Mouse (Mus musculus) midbrain, embryonic 12.5 days (tissue): ENCODE results near the gene Elk3. TPM values are rescaled to one million over a fixed set of nuclear protein-coding genes. Genes with fewer than 3 reads are reported as not detected.

Experiments used
- ATAC-seq: fragments of 200-750 bp; cut with Nextera tagmentation; 2 replicates; pipeline ENCODE4 v1.8.0; 2017; ENCODE audit warnings: low read depth, moderate TSS enrichment, moderate library complexity; ENCODE audit not compliant: low FRiP score
- H3K27ac ChIP-seq: fragments of 300-500 bp; sonication (generic); replicated peaks from 2 replicates; pipeline ENCODE4 v1.5.1; 2016; ENCODE audit warnings: mild to moderate bottlenecking
- H3K27me3 ChIP-seq: fragments of 300-500 bp; sonication (generic); 2 replicates; pipeline ENCODE4 v1.6.1; 2016; ENCODE audit warnings: mild to moderate bottlenecking
- H3K36me3 ChIP-seq: fragments of 300-500 bp; sonication (generic); 2 replicates; pipeline ENCODE4 v1.6.1; 2016
- H3K4me1 ChIP-seq: fragments of 300-500 bp; sonication (generic); 2 replicates; pipeline ENCODE4 v1.6.1; 2016
- H3K4me2 ChIP-seq: fragments of 300-500 bp; sonication (generic); replicated peaks from 2 replicates; pipeline ENCODE4 v1.6.1; 2016; ENCODE audit warnings: mild to moderate bottlenecking, moderate library complexity
- H3K4me3 ChIP-seq: fragments of 300-500 bp; sonication (generic); 2 replicates; pipeline ENCODE4 v1.5.1; 2016; ENCODE audit warnings: mild to moderate bottlenecking
- H3K9ac ChIP-seq: fragments of 300-500 bp; sonication (generic); replicated peaks from 2 replicates; pipeline ENCODE4 v1.6.1; 2016; ENCODE audit warnings: mild to moderate bottlenecking, moderate library complexity
- H3K9me3 ChIP-seq: fragments of 300-500 bp; sonication (generic); 2 replicates; pipeline ENCODE4 v1.6.1; 2016; ENCODE audit warnings: mild to moderate bottlenecking
- WGBS: fragments of 180-500 bp; shearing (Covaris S2); methylation state at CpG from one replicate; pipeline ENCODE4 v1.1.7; 2016; 5-methylcytosine and 5-hydroxymethylcytosine counted together
- polyA plus RNA-seq: library from polyadenylated mRNA; unstranded; fragments of >200 nt; fragmentation: Nextera tagmentation; extraction: Ambion mirVana; gene quantifications from 2 replicates; pipeline ENCODE4 v1.2.1, GENCODE M21; 2016

The Elk3 gene
- polyA plus RNA-seq, 1 experiment from 2014 or later, result 11.3 TPM

DNA sequence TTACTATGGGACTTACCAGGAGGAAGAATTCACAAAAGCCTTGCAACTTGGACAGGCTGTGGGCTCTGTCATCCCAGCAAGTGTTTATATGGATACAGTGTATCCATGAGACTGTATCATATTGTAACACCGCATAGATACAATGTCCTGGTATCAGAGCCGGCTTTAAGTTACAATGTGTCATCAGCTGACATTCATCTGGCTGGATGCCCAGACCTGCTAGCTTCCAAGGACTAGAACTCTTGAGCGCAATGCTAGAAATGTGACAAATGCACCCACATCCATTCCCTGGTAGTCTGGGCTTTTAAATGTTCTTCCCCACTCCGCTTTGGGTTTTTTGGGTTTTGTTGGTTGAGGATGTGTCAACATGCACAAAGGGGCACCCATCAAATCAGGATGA, 22.6 kb downstream of the Elk3 start:
- WGBS, result 86% methylated on average over 4 of the region's 4 CpGs
- Histone ChIP-seq H3K4me2 (no peak overlapping the region), H3K9me3 (no peaks in the 10 kb centered on the region), H3K9ac (no peak overlapping the region), H3K4me1 (peaks cover 4% of the 10 kb centered on the region), H3K36me3 (no peaks in the 10 kb centered on the region), H3K4me3 (no peak overlapping the region), H3K27ac (no peak overlapping the region), H3K27me3 (no peaks in the 10 kb centered on the region)
- no peak for ATAC-seq

GRCm38 (mm10) chr10:93287551-93288145, 23.3 kb downstream of the Elk3 start:
- Histone ChIP-seq H3K9me3 (no peaks in the 10 kb centered on the region), H3K36me3 (no peaks in the 10 kb centered on the region), H3K4me2 (no peak overlapping the region), H3K9ac (no peak overlapping the region), H3K27ac (no peak overlapping the region), H3K4me1 (peaks cover 4% of the 10 kb centered on the region), H3K27me3 (no peaks in the 10 kb centered on the region), H3K4me3 (no peak overlapping the region)
- WGBS, result 91% methylated on average over 8 of the region's 8 CpGs
- no peak for ATAC-seq

GRCm38 (mm10) chr10:93285489-93285888, 25.4 kb downstream of the Elk3 start:
- Histone ChIP-seq H3K4me3 (no peak overlapping the region), H3K27ac (no peak overlapping the region), H3K9ac (no peak overlapping the region), H3K4me1 (peaks cover 4% of the 10 kb centered on the region; the same call in 1 of the 2 replicates), H3K27me3 (no peaks in the 10 kb centered on the region), H3K36me3 (no peaks in the 10 kb centered on the region), H3K9me3 (no peaks in the 10 kb centered on the region), H3K4me2 (no peak overlapping the region)
- WGBS, result 84% methylated on average over 5 of the region's 5 CpGs
- ATAC-seq, result no peak

DNA sequence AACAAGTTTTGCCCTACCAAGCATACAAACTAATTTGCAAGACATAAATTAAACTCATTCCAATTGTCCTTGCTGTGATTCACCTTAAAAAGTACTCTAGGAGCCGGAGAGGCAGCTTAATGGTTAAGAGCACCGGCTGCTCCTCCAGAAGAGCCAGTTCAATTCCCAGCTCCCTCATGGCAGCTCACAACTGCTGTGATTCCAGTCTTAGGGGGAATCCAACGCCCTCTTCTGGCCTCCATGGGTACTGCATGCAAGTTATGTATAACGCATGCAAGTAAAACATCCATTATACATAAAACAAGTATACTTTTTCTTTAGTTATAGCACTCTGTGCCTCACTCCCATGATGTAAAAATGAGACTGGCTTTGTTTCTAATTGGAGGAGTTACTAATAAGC, 27.7 kb downstream of the Elk3 start:
- Histone ChIP-seq H3K9ac (no peak overlapping the region), H3K27ac (no peak overlapping the region), H3K4me2 (no peak overlapping the region), H3K36me3 (no peaks in the 10 kb centered on the region), H3K4me3 (no peak overlapping the region), H3K9me3 (no peaks in the 10 kb centered on the region), H3K27me3 (no peaks in the 10 kb centered on the region), H3K4me1 (peaks cover 4% of the 10 kb centered on the region; the same call in 1 of the 2 replicates)
- no peak for ATAC-seq
- WGBS, result 72% methylated on average over 4 of the region's 4 CpGs

- Histone ChIP-seq H3K4me2 (no peak overlapping the region), H3K27me3 (no peaks in the 10 kb centered on the region), H3K9ac (no peak overlapping the region), H3K27ac (no peak overlapping the region; the same call in 1 of the 2 replicates), H3K9me3 (no peaks in the 10 kb centered on the region), H3K36me3 (no peaks in the 10 kb centered on the region), H3K4me3 (no peak overlapping the region), H3K4me1 (peaks cover 4% of the 10 kb centered on the region; the same call in 1 of the 2 replicates)
- 48% methylated on average over 12 of the region's 12 CpGs for WGBS
- ATAC-seq, result 0 out of 2 replicates have a peak, but pooled peaks have one; percentile 23
These were observed 28.4 kb downstream of the Elk3 start for GRCm38 (mm10) chr10:93282526-93282964.

GRCm38 (mm10) chr10:93281092-93281491, 29.8 kb downstream of the Elk3 start:
- Histone ChIP-seq H3K4me3 (no peak overlapping the region), H3K4me2 (no peak overlapping the region), H3K9ac (no peak overlapping the region), H3K36me3 (no peaks in the 10 kb centered on the region), H3K27ac (no peak overlapping the region), H3K27me3 (peaks cover 4% of the 10 kb centered on the region; the same call in 1 of the 2 replicates), H3K9me3 (no peaks in the 10 kb centered on the region), H3K4me1 (peaks cover 18% of the 10 kb centered on the region)
- ATAC-seq, result no peak
- 72% methylated on average over 7 of the region's 7 CpGs for WGBS

DNA sequence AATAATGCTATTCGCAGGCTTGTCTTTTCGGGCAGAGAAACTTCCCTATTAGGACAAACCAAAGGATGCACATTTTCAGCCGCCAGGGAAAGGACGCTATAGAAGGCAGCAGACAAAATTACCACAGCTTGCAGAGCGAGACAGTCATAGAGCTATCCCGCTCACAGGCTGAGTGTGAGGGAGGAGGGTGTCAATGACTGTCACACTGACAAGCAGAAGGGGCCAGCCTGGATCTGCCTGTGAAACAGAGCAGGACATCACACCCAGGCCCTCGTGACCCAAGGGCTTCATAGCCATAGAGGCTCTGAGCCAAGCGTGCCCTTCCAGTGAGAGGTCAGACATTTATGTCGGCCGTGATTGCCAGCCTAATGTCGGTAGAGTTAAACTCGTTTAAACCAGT, 30.3 kb downstream of the Elk3 start:
- ATAC-seq, result no peak
- Histone ChIP-seq H3K27me3 (peaks cover 4% of the 10 kb centered on the region; the same call in 1 of the 2 replicates), H3K9ac (no peak overlapping the region), H3K4me3 (no peak overlapping the region), H3K9me3 (no peaks in the 10 kb centered on the region), H3K27ac (no peak overlapping the region), H3K4me2 (no peak overlapping the region), H3K36me3 (no peaks in the 10 kb centered on the region), H3K4me1 (peaks cover 23% of the 10 kb centered on the region)
- WGBS, result 83% methylated on average over 12 of the region's 12 CpGs

- H3K27ac ChIP-seq, result no peak overlapping the region
- no peak overlapping the region for H3K4me3 ChIP-seq
- no peak overlapping the region for H3K4me2 ChIP-seq
- 92% methylated on average over 9 of the region's 9 CpGs for WGBS
- no peaks in the 10 kb centered on the region for H3K9me3 ChIP-seq
- H3K36me3 ChIP-seq, result no peaks in the 10 kb centered on the region
- no peak overlapping the region for H3K9ac ChIP-seq
- H3K27me3 ChIP-seq, result peaks cover 4% of the 10 kb centered on the region; the same call in 1 of the 2 replicates
- H3K4me1 ChIP-seq, result peaks cover 32% of the 10 kb centered on the region
- no peak for ATAC-seq
These were observed 31.9 kb downstream of the Elk3 start for GRCm38 (mm10) chr10:93279062-93279461.

GRCm38 (mm10) chr10:93278361-93278760, 32.6 kb downstream of the Elk3 start:
- 78% methylated on average over 8 of the region's 8 CpGs for WGBS
- H3K4me1 ChIP-seq, result peaks cover 32% of the 10 kb centered on the region
- no peak overlapping the region for H3K4me2 ChIP-seq
- H3K36me3 ChIP-seq, result no peaks in the 10 kb centered on the region
- no peaks in the 10 kb centered on the region for H3K9me3 ChIP-seq
- H3K27me3 ChIP-seq, result peaks cover 4% of the 10 kb centered on the region; the same call in 1 of the 2 replicates
- no peak overlapping the region for H3K27ac ChIP-seq
- H3K4me3 ChIP-seq, result no peak overlapping the region
- H3K9ac ChIP-seq, result no peak overlapping the region
- ATAC-seq, result no peak

- peaks cover 4% of the 10 kb centered on the region; the same call in 1 of the 2 replicates for H3K27me3 ChIP-seq
- 57% methylated on average over 9 of the region's 9 CpGs for WGBS
- peak overlapping the region; percentile 60 for H3K27ac ChIP-seq
- H3K9ac ChIP-seq, result peak overlapping the region; percentile 34; the same call in 1 of the 2 replicates
- H3K36me3 ChIP-seq, result no peaks in the 10 kb centered on the region
- H3K4me2 ChIP-seq, result peak overlapping the region; percentile 55
- peak overlapping the region; percentile 37 for H3K4me3 ChIP-seq
- H3K4me1 ChIP-seq, result peaks cover 28% of the 10 kb centered on the region
- ATAC-seq, result no peak
- no peaks in the 10 kb centered on the region for H3K9me3 ChIP-seq
These were observed 34.1 kb downstream of the Elk3 start for GRCm38 (mm10) chr10:93276857-93277256.

- no peaks in the 10 kb centered on the region for H3K36me3 ChIP-seq
- H3K27ac ChIP-seq, result peak overlapping the region; percentile 60
- 2% methylated on average over 16 of the region's 16 CpGs for WGBS
- ATAC-seq, result peak; percentile 63
- H3K9me3 ChIP-seq, result no peaks in the 10 kb centered on the region
- peak overlapping the region; percentile 37 for H3K4me3 ChIP-seq
- peak overlapping the region; percentile 55 for H3K4me2 ChIP-seq
- H3K4me1 ChIP-seq, result peaks cover 28% of the 10 kb centered on the region
- H3K27me3 ChIP-seq, result peaks cover 4% of the 10 kb centered on the region; the same call in 1 of the 2 replicates
- H3K9ac ChIP-seq, result peak overlapping the region; percentile 34
These were observed 34.6 kb downstream of the Elk3 start for GRCm38 (mm10) chr10:93276349-93276763.

DNA sequence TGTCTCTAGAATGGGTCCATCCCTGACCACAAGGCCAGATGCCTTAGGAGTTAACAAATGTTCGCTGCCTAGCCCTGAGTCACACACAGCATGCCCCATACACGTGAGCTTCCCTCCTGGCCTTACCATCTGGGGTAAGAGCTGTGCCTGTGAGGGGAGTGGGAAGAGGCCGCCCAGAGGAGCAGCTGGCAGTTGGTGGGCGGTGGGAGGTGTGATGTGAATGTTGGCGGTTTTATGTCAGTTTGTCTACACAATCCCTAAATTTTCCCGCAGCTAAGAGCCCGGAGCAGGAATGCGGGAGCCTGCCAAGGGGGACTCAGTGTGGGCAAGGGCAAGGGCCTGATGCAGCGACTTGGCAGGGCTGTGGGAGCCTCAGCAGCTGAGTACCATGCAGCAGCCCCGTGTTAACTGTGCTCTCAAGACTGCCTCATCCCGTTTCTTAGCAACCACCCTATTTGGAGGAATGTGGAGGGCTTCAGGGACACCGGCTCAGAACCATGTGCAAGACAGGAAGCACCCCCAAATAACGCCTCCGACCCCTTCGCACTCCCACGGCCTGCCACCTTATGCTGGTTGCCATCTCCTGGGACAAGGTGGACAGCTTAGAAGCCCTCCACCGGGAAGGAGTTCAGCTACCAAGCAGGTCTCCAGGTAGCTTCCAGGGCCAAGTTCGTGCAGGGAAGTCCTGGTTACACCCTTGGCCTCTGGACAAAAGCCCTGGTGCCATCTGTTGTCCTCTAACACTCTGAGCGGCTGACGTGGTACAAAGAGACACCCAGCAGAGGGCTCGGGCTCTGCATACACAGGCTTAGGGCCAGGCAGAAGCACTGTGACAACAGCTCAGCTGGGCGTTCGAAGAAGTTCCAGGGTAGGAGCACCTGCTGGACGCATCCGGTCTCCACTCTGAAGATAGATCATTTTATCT, 35.5 kb downstream of the Elk3 start:
- peak; percentile 75 for ATAC-seq
- Histone ChIP-seq H3K4me2 (peak overlapping the region; percentile 55), H3K4me3 (peak overlapping the region; percentile 37; the same call in 1 of the 2 replicates), H3K27me3 (peaks cover 4% of the 10 kb centered on the region; the same call in 1 of the 2 replicates), H3K9me3 (no peaks in the 10 kb centered on the region), H3K9ac (no peak overlapping the region), H3K36me3 (no peaks in the 10 kb centered on the region), H3K27ac (peak overlapping the region; percentile 60), H3K4me1 (peaks cover 28% of the 10 kb centered on the region)
- 35% methylated on average over 25 of the region's 25 CpGs for WGBS
